Mouse (Mus musculus) adipocyte (in vitro differentiated cells): ENCODE data around the gene Garnl3.
"Not testable (repeated sequence)": the region's sequence is repeated elsewhere in the genome, so short reads cannot be mapped to it uniquely, and the experiment has no call there.

ENCODE experiments used
- DNase-seq: peaks from one replicate; pipeline ENCODE4 v3.0.0-alpha.2; 2016; ENCODE audit warnings: low spot score

Garnl3 gene

DNA sequence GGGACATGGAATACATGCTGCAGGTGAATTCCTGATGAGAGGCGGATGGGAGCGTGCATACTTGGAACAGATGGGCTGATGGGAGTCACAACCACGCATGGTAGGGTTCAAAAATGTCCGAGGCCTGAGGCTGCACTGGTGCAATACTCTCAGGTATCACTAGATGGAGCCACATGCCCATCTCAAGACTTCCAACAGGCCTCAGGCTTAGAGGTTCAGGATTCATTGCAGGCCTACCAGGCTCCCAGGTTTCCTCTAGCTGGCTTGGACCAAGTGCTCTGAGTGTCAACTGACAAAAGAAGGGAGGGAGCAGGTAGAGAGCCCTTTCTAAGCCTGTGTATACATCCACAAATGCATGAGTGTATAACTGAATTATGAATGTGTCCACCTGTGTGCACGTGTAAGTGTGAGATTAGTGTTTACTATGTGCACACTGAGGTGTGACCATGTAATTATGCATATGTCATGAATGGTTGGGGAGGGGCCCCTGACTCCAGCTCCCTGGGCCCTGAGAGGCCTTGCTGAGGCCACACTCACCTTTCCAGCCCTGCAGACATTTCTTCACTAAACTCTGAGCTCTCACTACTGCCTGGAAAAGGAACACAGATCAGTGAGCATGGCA, 23.4 kb upstream of the Garnl3 start:
- DNase-seq, result peak; percentile 89

GRCm38 (mm10) chr2:33146994-33147393, 15.5 kb upstream of the Garnl3 start:
- DNase-seq, result no peak

- DNase-seq, result no peak
These were observed 11.8 kb upstream of the Garnl3 start for GRCm38 (mm10) chr2:33143292-33143691.

DNA sequence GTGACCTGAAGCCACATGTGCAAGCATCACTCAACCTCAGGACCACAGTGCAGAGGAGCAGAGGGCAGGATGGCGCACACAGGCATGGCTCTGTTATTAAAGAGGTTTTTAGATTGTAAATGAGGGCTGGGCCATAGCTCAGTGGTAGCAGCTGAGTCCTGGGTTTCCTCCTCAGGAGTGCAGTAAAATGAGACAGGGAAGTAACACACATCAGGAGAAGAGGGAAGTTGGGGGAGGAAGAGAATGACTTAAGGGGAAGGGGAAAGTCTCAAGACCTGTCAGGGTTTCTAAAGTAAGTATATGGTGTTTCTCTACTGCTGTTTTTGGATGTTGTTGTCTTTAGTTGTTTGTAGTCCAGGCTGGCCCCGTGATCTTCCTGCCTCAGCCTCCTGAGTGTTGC, 7.0 kb upstream of the Garnl3 start:
- no peak for DNase-seq

GRCm38 (mm10) chr2:33137731-33138130, 6.3 kb upstream of the Garnl3 start:
- no peak for DNase-seq

DNA sequence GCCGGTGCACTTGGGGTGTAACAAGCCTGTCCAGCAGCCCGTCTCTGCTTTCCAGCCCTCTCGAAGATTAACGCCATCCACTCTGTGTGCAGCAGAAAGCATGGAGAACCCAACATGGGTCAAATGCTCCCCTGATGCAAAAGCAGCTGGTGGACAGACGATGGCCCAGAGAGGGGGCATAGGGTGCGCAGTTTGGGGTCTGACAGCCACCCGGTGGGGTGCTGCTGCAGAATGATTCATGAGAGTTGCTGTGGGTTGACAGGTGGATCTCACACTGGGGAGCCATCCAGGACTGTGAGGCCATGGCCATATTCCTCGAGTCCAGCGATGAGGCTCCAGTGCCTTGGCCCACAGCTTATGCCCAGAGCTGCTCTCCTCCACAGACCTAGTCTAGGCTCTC, 5.8 kb upstream of the Garnl3 start:
- DNase-seq, result no peak

DNA sequence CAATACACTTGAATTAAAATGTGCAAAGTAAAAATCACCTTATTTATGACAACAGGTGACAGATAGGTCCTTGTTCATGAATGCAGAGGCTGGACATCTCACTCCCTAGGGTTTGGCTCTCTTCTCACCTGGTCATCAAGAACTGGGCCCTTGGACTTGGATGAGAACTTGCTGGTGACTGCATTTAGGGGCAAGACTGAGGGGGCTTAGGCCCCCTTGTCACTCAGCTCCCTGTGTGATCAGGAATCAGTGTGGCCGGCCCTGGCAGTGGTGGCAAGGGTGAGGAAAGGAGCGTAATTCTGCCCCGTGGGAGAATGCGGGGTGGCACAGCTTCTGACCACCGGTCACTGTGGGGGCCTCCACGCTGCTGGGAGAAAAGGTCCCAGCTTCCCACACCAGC, 4.9 kb upstream of the Garnl3 start:
- no peak for DNase-seq

DNA sequence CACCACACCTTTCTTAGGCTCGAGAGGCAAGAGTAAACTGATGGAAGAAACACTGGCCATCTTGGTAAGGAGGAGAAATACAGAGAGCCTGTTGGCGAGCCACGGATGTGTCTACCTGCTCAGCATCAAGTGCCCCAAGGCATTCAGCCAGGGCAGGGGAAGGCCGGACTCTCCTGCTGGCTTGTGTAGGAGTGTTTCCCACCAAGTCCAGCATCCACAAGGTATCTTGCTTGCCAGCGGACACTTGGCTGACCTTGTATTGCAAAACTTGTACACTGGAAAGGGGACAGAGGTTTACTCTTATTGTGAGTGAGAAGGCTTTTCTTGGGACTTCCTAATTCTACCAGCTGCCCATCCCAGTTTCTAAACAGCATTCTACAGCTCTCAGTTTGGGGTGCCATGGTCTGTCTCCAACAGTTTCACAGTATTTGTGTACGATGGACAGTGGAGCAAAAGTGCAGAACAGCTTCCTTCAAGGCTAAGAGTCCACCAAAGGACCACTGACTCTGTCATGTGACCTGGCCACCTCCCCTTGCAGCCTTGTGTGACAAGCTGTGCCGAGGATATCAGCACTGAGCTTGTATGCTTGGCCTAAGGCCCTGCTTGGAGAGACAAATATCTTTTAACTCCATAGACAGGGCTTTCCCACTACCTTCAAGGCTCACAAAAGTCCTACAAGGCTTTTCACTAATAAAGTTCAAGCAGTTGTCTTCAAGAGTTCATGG, 3.5 kb upstream of the Garnl3 start:
- peak; percentile 37 for DNase-seq

GRCm38 (mm10) chr2:33132306-33132705, 852 bp upstream of the Garnl3 start:
- no peak for DNase-seq

- DNase-seq, result peak; percentile 99
These were observed 649 bp downstream of the Garnl3 start for GRCm38 (mm10) chr2:33130526-33131483.

- no peak for DNase-seq
These were observed 1.3 kb downstream of the Garnl3 start for GRCm38 (mm10) chr2:33130141-33130525.

DNA sequence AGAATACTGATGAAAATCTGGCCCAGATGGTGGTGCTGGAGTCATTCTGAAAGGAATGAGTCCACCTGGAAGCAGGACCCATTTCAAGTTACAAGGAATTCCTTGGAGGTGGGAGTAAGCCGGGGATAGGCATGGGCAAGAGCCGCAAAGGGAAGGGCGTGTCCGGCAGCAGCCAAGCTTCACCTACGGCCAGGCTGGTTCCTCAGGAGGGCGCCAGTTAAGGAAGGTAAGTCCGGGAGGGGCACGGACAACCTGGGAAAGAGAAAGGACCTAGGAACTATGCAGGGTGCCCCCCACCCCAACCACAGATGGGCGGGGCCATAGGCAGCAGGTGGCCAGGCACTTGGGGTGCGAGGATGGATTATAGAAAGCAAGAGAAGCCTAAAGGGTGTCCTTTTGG, 1.8 kb downstream of the Garnl3 start:
- DNase-seq, result no peak

- DNase-seq, result no peak
These were observed 2.4 kb downstream of the Garnl3 start for GRCm38 (mm10) chr2:33129005-33129404.

GRCm38 (mm10) chr2:33127271-33127670, 4.2 kb downstream of the Garnl3 start:
- DNase-seq, result no peak

DNA sequence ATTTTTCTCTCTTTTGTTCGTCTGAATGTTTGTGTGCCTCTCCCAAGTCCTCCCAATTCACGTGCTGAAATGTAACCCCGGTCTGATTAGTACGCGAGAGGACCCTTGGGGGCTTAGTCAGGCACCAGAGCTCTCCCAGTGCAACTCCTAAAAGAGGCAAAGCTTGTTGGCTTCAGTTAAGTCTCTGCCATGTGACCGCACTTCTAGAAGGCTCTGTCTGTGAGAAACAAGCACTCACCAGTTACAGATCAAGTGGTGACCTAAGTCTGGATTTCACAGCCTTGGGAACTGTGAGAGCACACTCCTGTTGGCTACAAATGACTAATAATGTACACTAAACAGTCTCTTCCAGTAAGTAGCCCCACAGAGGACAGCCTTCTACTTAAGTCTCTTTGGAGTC, 8.6 kb downstream of the Garnl3 start:
- peak; percentile 45 for DNase-seq

DNA sequence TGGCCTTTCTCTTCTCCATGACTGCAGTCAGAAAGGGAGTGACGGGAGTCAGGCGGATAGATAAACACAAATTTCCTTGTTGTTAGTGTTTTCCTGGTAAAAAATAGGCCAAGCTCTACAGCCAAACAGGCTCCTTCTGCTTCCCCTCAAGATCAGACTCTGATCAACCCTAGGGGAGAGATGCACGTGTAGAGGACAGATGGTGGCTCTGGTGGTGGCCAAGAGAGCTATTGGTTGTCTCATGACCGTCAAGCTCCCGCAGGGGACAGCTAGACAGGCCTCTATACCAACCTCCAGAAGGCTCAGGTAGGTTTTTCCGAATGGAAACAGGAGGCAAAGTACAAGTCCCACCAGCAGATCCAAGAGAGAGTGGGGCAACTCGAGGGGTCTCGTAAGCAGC, 30.9 kb downstream of the Garnl3 start:
- DNase-seq, result no peak

DNA sequence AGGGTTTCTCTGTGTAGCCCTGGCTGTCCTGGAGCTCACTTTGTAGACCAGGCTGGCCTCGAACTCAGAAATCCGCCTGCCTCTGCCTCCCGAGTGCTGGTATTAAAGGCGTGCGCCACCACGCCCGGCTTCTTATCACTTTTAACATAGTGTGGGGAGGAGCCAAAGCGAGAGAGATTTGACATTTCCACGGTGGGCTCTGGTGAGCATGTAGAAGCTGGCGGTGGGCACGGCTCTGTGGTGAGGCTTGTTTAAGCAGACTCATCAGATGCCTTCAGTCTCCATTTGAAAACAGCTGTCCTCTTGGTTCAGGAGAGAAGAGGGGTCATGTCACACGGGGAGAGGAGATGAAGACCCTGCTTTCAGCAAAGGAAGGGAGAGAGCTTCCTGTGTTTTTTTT, 34.1 kb downstream of the Garnl3 start:
- DNase-seq, result not testable (repeated sequence)

DNA sequence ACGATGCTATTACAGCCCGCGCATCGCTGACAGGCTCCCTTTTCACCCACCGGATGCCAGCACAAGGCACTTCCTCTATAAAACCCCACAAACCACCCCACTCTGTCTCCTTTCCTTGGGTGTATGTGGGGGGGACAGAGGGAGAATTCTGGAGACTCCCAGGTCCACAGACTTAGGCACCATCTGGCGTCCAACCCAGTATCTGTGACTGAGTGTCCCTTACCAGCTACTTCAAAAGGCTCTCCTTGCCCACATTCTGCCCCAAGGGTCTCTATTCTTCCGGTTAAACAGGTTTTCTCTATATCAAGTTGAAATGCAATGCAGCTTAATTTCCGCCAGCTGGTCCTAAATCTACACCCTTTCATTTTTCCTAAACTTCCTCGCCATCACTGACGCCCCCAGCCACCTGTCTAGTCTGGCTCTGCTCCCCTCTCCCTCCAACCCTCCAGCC, 36.2 kb downstream of the Garnl3 start:
- no peak for DNase-seq

- DNase-seq, result no peak
These were observed 40.6 kb downstream of the Garnl3 start for GRCm38 (mm10) chr2:33090620-33091520.

GRCm38 (mm10) chr2:33090033-33090400, 41.4 kb downstream of the Garnl3 start:
- not testable (repeated sequence) for DNase-seq

DNA sequence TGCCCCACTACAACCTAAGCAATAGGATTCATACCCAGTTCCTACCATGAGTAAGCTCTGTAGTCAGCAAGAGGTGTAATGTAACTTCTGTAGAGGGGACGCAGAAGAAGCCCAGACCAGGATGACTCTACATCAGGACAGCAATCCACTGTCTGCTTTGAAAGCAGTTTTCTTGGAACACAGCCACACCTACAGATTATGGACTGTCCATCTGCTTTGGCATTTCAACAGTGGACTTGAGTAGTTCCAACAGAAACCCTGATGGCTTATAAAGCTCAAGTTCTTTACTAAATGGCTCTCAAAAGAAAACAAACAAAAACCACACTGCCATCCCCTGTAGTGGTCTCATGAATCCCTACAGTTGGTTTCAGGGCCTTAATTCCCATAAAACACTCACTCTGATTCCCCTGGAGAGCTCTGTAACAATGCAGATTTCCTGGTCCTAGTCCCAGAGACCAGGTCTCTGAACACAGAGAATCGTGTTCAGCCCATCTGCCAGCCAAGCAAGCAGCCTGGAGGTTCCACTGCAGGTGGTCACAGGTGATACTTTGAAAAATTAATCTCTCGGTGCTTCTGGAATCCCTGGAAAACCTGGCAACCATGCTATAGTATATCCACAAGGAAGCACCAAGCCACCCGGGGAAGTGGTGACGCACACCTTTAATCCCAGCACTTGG, 42.0 kb downstream of the Garnl3 start:
- DNase-seq, result no peak
